Comparison of ENCODE assay signal across 14 mouse cellular contexts in genomic region chr11:111657778-111658177, GRCm38 (mm10).
"Had no signal": no experiment of that assay in that cellular context is flagged by ENCODE, and none has a peak within 500 bp of the region (broad histone marks: within the 10 kb centered on the region; RNA-seq: fewer than 3 reads in every experiment).

No protein-coding gene starts in this region.

- H3K9ac ChIP-seq: limb, embryonic 12.5 days; liver, embryonic 14.5 days; midbrain, embryonic 12.5 days; stomach, embryonic 15.5 days had no signal

- H3K4me2 ChIP-seq: limb, embryonic 12.5 days; stomach, embryonic 15.5 days had no signal

- H3K4me1 ChIP-seq: stomach, embryonic 15.5 days had no signal

- H3K27me3 ChIP-seq: limb, embryonic 12.5 days; midbrain, embryonic 12.5 days; stomach, embryonic 15.5 days had no signal

- H3K4me3 ChIP-seq: limb, embryonic 12.5 days; midbrain, embryonic 12.5 days; stomach, embryonic 15.5 days had no signal

- H3K36me3 ChIP-seq: limb, embryonic 12.5 days; midbrain, embryonic 12.5 days; stomach, embryonic 15.5 days had no signal

- ATAC-seq: midbrain, embryonic 16.5 days had no signal

- H3K9me3 ChIP-seq: limb, embryonic 12.5 days; stomach, embryonic 15.5 days had no signal

- DNase-seq: kidney, adult 8-10 months; kidney, postnatal 25 days; layer of hippocampus, adult 9-11 months; layer of hippocampus, postnatal 36 days; liver; lung, adult 18-20 months; lung, postnatal 36 days; right cerebral cortex, postnatal 14 days; thymus, postnatal 36 days had no signal

- H3K27ac ChIP-seq: liver, embryonic 14.5 days; midbrain, embryonic 12.5 days; stomach, embryonic 15.5 days had no signal
